Mouse (Mus musculus) heart, adult 2 months (tissue): ENCODE data around the gene Macrod2.

Experiments
- CTCF ChIP-seq: fragments of 200-600 bp; IDR thresholded peaks from 2 replicates; pipeline ENCODE4 v1.8.1; 2022; ENCODE audit warnings: antibody characterized with exemption, mild to moderate bottlenecking, moderate library complexity
- EP300 ChIP-seq: fragments of 200-500 bp; IDR thresholded peaks from 2 replicates; pipeline ENCODE4 v1.6.1; 2011; ENCODE audit warnings: low read depth, low read length, control low read depth; ENCODE audit not compliant: insufficient read depth
- POLR2A ChIP-seq: fragments of 200-500 bp; IDR thresholded peaks from 2 replicates; pipeline ENCODE4 v1.6.1; 2011; ENCODE audit warnings: mild to moderate bottlenecking, low read depth, low read length, control low read depth; ENCODE audit not compliant: insufficient read depth

DNA sequence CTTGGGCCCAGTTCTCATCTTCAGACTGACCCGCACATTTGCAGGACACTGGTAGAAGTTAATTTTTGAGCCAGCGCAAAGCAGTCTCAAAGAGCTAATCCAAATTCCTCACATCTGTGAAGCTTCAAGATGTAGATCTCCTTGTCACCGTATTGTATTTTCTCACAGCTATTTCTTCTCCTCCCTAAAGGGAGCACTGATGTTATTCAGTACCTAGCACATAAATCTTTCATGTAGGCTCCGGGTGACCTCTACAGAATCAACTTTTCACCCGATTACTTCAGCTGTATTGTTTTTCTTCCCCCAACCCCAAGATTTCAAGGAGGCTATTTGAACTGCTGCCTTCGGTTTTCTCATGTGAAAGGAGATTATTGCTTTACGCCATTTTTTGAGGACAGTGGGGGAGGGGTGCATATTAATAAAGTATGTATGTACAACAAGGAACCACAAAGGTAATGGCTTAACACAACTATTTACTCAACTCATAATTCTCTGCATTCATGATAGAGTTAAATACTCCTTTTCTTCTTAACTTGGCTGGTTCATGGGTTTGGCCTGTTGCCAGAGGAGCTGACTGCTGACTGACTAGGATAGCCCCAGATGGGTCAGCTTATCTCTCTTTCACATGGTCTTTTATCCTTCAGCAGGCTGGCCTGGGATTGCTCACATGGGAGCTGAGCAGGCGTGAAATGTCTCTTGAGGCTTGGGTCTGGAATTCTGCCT lies 618.5 kb downstream of the Macrod2 start:
- TF ChIP-seq CTCF: no peak
- no peak for TF ChIP-seq POLR2A
- TF ChIP-seq EP300: no peak
